Mouse (Mus musculus) left cerebral cortex, postnatal 36 days (tissue): ENCODE measurements at regions not wholly inside any gene's neighbourhood (a gene's known extent, or its start where the extent isn't known, plus 50 kb on each side); places are given as distances from the start of the nearest gene placed in this dataset.
"Not testable (repeated sequence)": the region's sequence is repeated elsewhere in the genome, so short reads cannot be mapped to it uniquely, and the experiment has no call there.

Experiments used
- DNase-seq, 2 experiments: peaks; one replicate each; pipeline ENCODE4 v3.0.0; 2021 to 2022; ENCODE audit warnings: low spot score in 2 of 2, mixed read lengths in 1 of 2
- intact Hi-C: fragments of 180-260 bp; cut with DNase I; formaldehyde crosslinking; loops from one replicate; pipeline ENCODE4 v1.15.1; 2025

GRCm38 (mm10) chr10:51397016-51397415, 83.4 kb upstream of the Gm49339 start:
- DNase-seq, intact Hi-C loops: not testable (repeated sequence)

- peak; percentile 36 to 46 for DNase-seq
- intact Hi-C loops: loop anchor here (5.0 to 10.0 kb wide), 2 partner anchors 510 to 703 kb away; partner anchors contain the start of gene Sim1
These were observed 75.3 kb upstream of the Gm49339 start for GRCm38 (mm10) chr10:51405141-51405540.

- intact Hi-C loops: no loop called here
- no peak for DNase-seq
These were observed 67.6 kb upstream of the Gm49339 start for GRCm38 (mm10) chr10:51412795-51413194.

GRCm38 (mm10) chr10:51414512-51414911, 65.9 kb upstream of the Gm49339 start:
- intact Hi-C loops: no loop called here
- no peak for DNase-seq

GRCm38 (mm10) chr10:51416723-51417122, 63.7 kb upstream of the Gm49339 start:
- DNase-seq: no peak
- intact Hi-C loops: no loop called here

- DNase-seq: no peak
- intact Hi-C loops: no loop called here
These were observed 63.0 kb upstream of the Gm49339 start for GRCm38 (mm10) chr10:51417221-51417911.

GRCm38 (mm10) chr10:51418550-51418949, 61.9 kb upstream of the Gm49339 start:
- DNase-seq: no peak
- intact Hi-C loops: no loop called here

GRCm38 (mm10) chr10:51422501-51422900, 57.9 kb upstream of the Gm49339 start:
- intact Hi-C loops: no loop called here
- DNase-seq: no peak
